Mouse (Mus musculus) heart, postnatal 0 days (tissue): ENCODE data around the gene Dpm3.

Experiments used
- CTCF ChIP-seq: IDR thresholded peaks from 2 replicates; pipeline ENCODE4 v1.5.1; 2016; ENCODE audit warnings: antibody characterized with exemption, control low read depth, low read depth
- EP300 ChIP-seq: IDR thresholded peaks from 2 replicates; pipeline ENCODE4 v1.6.1; 2016; ENCODE audit warnings: antibody characterized with exemption, low read depth

DNA sequence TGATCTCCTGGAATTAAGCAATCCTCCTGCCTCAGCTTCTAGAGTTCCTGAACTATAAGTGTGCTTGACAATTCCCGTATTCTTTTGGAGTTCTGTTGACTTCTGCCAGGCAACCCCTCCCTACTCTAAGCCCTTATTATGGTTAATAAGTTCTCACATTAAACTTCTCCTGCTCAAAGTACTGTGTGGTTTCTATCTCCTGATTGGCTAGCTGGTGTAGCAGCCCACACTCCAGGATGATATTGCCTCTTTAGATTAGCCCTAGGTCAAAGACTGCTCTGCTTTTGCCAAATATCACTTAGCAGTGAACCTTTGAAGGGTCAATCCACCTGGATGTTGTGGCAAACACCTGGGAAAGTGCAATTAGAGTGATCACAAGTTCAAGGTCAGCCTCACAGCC is 40.9 kb downstream of the Dpm3 start:
- TF ChIP-seq EP300, result no peak
- no peak for TF ChIP-seq CTCF
